Mouse (Mus musculus): ENCODE results near the gene 9130213A22Rik. TPM values are rescaled to one million over a fixed set of nuclear protein-coding genes. Genes with fewer than 3 reads are reported as not detected.

The 9130213A22Rik gene
- 0.18 and 0.32 TPM in 2 replicates for polyA plus RNA-seq (2015; fragmentation: Nextera tagmentation; extraction: Ambion mirVana)

DNA sequence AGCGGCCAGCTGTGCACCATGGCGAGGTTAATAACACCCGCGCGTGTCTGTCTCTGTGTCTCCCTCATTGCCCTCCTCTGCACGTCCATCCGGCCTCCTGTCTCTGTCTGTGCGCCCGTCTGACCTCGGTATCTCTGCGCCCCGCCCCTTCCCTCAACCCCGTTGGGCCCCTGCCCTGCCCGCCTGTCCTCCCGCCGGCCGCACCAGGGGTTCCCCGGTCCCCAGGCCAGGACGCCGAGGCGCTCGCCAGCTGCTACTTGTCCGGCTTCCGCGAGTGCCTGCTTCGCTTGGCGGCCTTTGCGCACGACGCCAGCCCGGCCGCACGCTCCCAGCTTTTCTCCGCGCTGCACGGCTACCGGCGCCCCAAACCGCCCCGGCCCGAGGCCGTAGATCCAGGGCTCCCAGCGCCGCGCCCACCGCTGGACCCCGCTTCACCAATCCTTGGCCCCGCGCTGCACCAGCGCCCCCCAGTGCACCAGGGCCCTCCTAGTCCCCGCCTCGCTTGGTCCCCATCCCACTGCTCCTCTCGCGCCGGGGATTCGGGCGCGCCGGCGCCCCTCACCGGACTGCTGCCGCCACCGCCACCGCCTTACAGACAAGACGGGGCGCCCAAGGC, at the start of gene 9130213A22Rik:
TSS of gene 9130213A22Rik (minus strand) at position 254 of the 616 bp plus-strand sequence.
- Histone ChIP-seq H3K4me3 (peak within 1 kb of the TSS; percentile 84), H3K27me3 (peaks cover 30% of the 10 kb centered on the region), H3K4me1 (replicated peaks) (peaks cover 51% of the 10 kb centered on the region), H3K36me3 (no peaks in the 10 kb centered on the region), H3K9me3 (no peaks in the 10 kb centered on the region), H3K9ac (peak within 1 kb of the TSS; percentile 80), H3K27ac (replicated peaks) (peak within 1 kb of the TSS; percentile 72), H3K4me2 (peak within 1 kb of the TSS; percentile 98)
- WGBS, result under 1% methylated on average over 64 of the region's 66 CpGs
- peak; percentile 68 for ATAC-seq (ENCODE audit: low read depth)

- H3K4me3 ChIP-seq, result no peak overlapping the region
- no peaks in the 10 kb centered on the region for H3K9me3 ChIP-seq
- H3K4me2 ChIP-seq, result no peak overlapping the region
- H3K36me3 ChIP-seq, result no peaks in the 10 kb centered on the region
- 26% methylated on average over 7 of the region's 7 CpGs for WGBS
- ATAC-seq (ENCODE audit: low read depth), result no peak
- H3K27me3 ChIP-seq, result no peaks in the 10 kb centered on the region
- no peak overlapping the region for H3K27ac ChIP-seq (replicated peaks)
- H3K4me1 ChIP-seq (replicated peaks), result no peaks in the 10 kb centered on the region
- H3K9ac ChIP-seq, result no peak overlapping the region
Measured at GRCm38 (mm10) chr11:69171626-69172025, 49.2 kb upstream of the 9130213A22Rik start.

DNA sequence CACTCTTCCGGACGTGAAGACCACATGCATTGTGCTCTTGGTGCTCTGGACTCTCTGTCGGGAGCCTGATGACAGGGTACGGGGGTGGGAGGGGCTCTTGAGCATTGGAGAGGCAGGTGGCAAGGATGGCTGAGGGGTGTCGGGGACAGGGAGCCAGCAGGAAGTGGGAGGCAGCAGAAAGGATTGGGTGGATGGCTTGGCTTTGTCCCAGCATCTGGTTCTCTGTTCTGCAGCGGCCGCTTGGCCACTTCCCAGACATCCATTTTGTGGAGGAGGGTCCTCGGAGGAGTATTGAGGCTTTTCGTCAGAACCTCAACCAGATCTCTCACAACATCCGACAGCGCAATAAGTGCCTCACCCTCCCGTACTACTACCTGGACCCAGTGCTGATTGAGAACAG, 46.9 kb upstream of the 9130213A22Rik start:
- 92% methylated on average over 12 of the region's 12 CpGs for WGBS

GRCm38 (mm10) chr11:69156800-69157199, 34.4 kb upstream of the 9130213A22Rik start, which contains the start of gene Alox12b:
Gene Alox12b, plus strand, starts transcription at chr11:69156989.
- ATAC-seq (ENCODE audit: low read depth), result no peak
- Histone ChIP-seq H3K4me2 (peak within 1 kb of the TSS; percentile 48), H3K9ac (peak within 1 kb of the TSS; percentile 48; the same call in 1 of the 2 replicates), H3K4me1 (replicated peaks) (peaks cover 8% of the 10 kb centered on the region), H3K4me3 (peak within 1 kb of the TSS; percentile 20), H3K27me3 (peaks cover 60% of the 10 kb centered on the region), H3K9me3 (no peaks in the 10 kb centered on the region), H3K27ac (replicated peaks) (no peak within 1 kb of the TSS), H3K36me3 (no peaks in the 10 kb centered on the region)
- 4% methylated on average over 18 of the region's 18 CpGs for WGBS

More for the DNA sequence above, 46.9 kb upstream of the 9130213A22Rik start:
- Histone ChIP-seq H3K9ac (no peak overlapping the region), H3K4me3 (no peak overlapping the region), H3K4me2 (no peak overlapping the region), H3K27ac (replicated peaks) (no peak overlapping the region), H3K36me3 (no peaks in the 10 kb centered on the region), H3K4me1 (replicated peaks) (no peaks in the 10 kb centered on the region), H3K27me3 (no peaks in the 10 kb centered on the region), H3K9me3 (no peaks in the 10 kb centered on the region)
- no peak for ATAC-seq (ENCODE audit: low read depth)

GRCm38 (mm10) chr11:69155351-69155750, 33.0 kb upstream of the 9130213A22Rik start:
- Histone ChIP-seq H3K27me3 (peaks cover 67% of the 10 kb centered on the region), H3K9ac (no peak overlapping the region), H3K4me2 (no peak overlapping the region), H3K4me3 (no peak overlapping the region), H3K27ac (replicated peaks) (no peak overlapping the region), H3K36me3 (no peaks in the 10 kb centered on the region), H3K4me1 (replicated peaks) (peaks cover 14% of the 10 kb centered on the region), H3K9me3 (no peaks in the 10 kb centered on the region)
- no peak for ATAC-seq (ENCODE audit: low read depth)
- 55% methylated on average over 1 of the region's 1 CpGs for WGBS

DNA sequence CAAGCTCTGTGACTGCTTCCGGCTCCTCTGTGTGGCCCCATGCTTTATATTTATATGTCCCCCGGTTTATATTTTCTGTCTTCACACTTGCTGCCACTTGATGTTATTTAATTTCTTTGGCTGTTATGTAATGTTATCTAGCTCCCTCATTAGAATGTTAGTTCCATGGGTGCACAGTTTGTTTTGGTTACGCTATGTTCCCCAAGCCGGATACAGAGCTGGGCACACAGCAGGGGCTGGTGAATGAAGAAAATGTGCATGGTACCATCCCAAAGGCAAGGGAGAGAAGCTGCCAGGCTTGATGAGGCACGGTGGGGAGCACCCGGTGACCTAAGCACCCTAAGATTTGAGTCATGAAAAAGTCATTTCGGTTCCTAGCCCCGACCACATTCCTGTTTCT, 31.4 kb upstream of the 9130213A22Rik start:
- Histone ChIP-seq H3K36me3 (no peaks in the 10 kb centered on the region), H3K9ac (no peak overlapping the region), H3K4me3 (no peak overlapping the region), H3K9me3 (no peaks in the 10 kb centered on the region), H3K27me3 (peaks cover 62% of the 10 kb centered on the region), H3K27ac (replicated peaks) (no peak overlapping the region), H3K4me2 (no peak overlapping the region), H3K4me1 (replicated peaks) (peaks cover 14% of the 10 kb centered on the region)
- WGBS, result 88% methylated on average over 8 of the region's 8 CpGs
- ATAC-seq (ENCODE audit: low read depth), result no peak

GRCm38 (mm10) chr11:69151004-69151403, 28.6 kb upstream of the 9130213A22Rik start:
- no peaks in the 10 kb centered on the region for H3K36me3 ChIP-seq
- H3K9ac ChIP-seq, result peak overlapping the region; percentile 31; the same call in 1 of the 2 replicates
- peaks cover 34% of the 10 kb centered on the region for H3K27me3 ChIP-seq
- no peak for ATAC-seq (ENCODE audit: low read depth)
- H3K27ac ChIP-seq (replicated peaks), result no peak overlapping the region
- no peaks in the 10 kb centered on the region for H3K9me3 ChIP-seq
- 73% methylated on average over 6 of the region's 6 CpGs for WGBS
- no peak overlapping the region for H3K4me3 ChIP-seq
- peak overlapping the region; percentile 39 for H3K4me2 ChIP-seq
- H3K4me1 ChIP-seq (replicated peaks), result peaks cover 5% of the 10 kb centered on the region; the same call in 1 of the 2 replicates

DNA sequence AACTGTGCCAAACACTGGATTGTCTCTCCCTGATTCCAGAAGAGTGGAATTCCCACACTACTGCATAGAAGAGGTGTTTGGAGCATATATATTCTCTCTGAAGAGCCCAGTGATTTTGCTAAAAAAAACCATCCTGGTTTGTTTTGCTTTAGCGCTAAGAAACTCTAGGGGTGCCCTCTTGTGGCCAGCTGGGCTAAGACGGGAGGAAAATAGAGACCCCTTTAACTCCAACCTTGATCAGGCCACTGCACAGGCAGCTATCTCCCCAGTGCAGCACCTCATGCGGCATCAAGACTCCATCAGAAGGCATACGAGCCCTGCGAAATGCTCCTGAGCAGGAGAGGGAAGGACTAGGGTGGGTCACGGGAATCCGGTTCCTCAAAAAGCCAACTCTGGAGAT, 28.1 kb upstream of the 9130213A22Rik start:
- peak overlapping the region; percentile 31; the same call in 1 of the 2 replicates for H3K9ac ChIP-seq
- no peaks in the 10 kb centered on the region for H3K36me3 ChIP-seq
- H3K27me3 ChIP-seq, result peaks cover 31% of the 10 kb centered on the region
- peak; percentile 27; the same call in 1 of the 2 replicates for ATAC-seq (ENCODE audit: low read depth)
- peak overlapping the region; percentile 39 for H3K4me2 ChIP-seq
- H3K27ac ChIP-seq (replicated peaks), result no peak overlapping the region
- 5% methylated on average over 7 of the region's 7 CpGs for WGBS
- no peaks in the 10 kb centered on the region for H3K9me3 ChIP-seq
- H3K4me1 ChIP-seq (replicated peaks), result peaks cover 5% of the 10 kb centered on the region; the same call in 1 of the 2 replicates
- H3K4me3 ChIP-seq, result no peak overlapping the region

- Histone ChIP-seq H3K4me3 (no peak overlapping the region), H3K9ac (no peak overlapping the region), H3K4me2 (no peak overlapping the region), H3K27me3 (peaks cover 26% of the 10 kb centered on the region), H3K4me1 (replicated peaks) (peaks cover 5% of the 10 kb centered on the region; the same call in 1 of the 2 replicates), H3K9me3 (no peaks in the 10 kb centered on the region), H3K27ac (replicated peaks) (no peak overlapping the region), H3K36me3 (no peaks in the 10 kb centered on the region)
- ATAC-seq (ENCODE audit: low read depth), result no peak
- 73% methylated on average over 6 of the region's 6 CpGs for WGBS
Measured at GRCm38 (mm10) chr11:69149728-69150127, 27.3 kb upstream of the 9130213A22Rik start.

DNA sequence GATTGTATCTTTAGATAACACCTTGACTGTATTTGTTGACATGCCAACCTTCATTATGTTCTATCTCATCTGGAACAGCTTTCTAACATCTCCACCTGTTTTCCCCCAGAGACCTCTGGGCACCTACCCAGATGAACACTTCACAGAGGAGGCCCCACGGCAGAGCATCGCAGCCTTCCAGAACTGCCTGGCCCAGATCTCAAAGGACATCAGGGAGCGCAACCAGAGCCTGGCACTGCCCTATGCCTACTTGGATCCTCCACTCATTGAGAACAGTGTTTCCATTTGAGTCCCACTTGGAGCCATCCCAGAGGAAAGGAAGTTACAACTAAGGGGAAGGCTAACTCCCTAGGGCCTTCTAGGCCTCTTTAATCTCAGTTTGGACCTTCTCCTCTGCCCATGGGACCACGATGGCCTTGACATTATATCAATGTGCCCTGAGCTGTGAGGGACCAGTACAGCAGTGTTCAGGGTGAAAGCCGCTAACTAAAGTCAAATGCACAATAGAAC, 26.1 kb upstream of the 9130213A22Rik start:
- no peak for ATAC-seq (ENCODE audit: low read depth)
- no peak overlapping the region for H3K9ac ChIP-seq
- no peaks in the 10 kb centered on the region for H3K9me3 ChIP-seq
- peaks cover 5% of the 10 kb centered on the region; the same call in 1 of the 2 replicates for H3K4me1 ChIP-seq (replicated peaks)
- no peaks in the 10 kb centered on the region for H3K36me3 ChIP-seq
- WGBS, result 91% methylated on average over 5 of the region's 5 CpGs
- no peak overlapping the region for H3K27ac ChIP-seq (replicated peaks)
- no peak overlapping the region for H3K4me2 ChIP-seq
- H3K27me3 ChIP-seq, result peaks cover 16% of the 10 kb centered on the region
- H3K4me3 ChIP-seq, result no peak overlapping the region

- H3K9ac ChIP-seq, result no peak overlapping the region
- H3K36me3 ChIP-seq, result no peaks in the 10 kb centered on the region
- H3K4me3 ChIP-seq, result no peak overlapping the region
- H3K27ac ChIP-seq (replicated peaks), result no peak overlapping the region
- H3K27me3 ChIP-seq, result peaks cover 14% of the 10 kb centered on the region
- H3K4me1 ChIP-seq (replicated peaks), result peaks cover 5% of the 10 kb centered on the region; the same call in 1 of the 2 replicates
- no peak overlapping the region for H3K4me2 ChIP-seq
- WGBS, result 73% methylated on average over 7 of the region's 7 CpGs
- no peaks in the 10 kb centered on the region for H3K9me3 ChIP-seq
- ATAC-seq (ENCODE audit: low read depth), result no peak
Measured at GRCm38 (mm10) chr11:69147546-69147945, 25.2 kb upstream of the 9130213A22Rik start.

- Histone ChIP-seq H3K4me1 (replicated peaks) (peaks cover 14% of the 10 kb centered on the region; the same call in 1 of the 2 replicates), H3K27me3 (peaks cover 19% of the 10 kb centered on the region), H3K9me3 (no peaks in the 10 kb centered on the region), H3K36me3 (no peaks in the 10 kb centered on the region), H3K9ac (no peak overlapping the region), H3K4me2 (no peak overlapping the region), H3K4me3 (no peak overlapping the region), H3K27ac (replicated peaks) (no peak overlapping the region)
- 87% methylated on average over 6 of the region's 6 CpGs for WGBS
- ATAC-seq (ENCODE audit: low read depth), result no peak
Measured at GRCm38 (mm10) chr11:69135361-69135760, 13.0 kb upstream of the 9130213A22Rik start.
